ENCODE assay signal across 18 mouse cellular contexts in genomic region chr11:114004651-114005050, GRCm38 (mm10).
"Had no signal": no experiment of that assay in that cellular context is flagged by ENCODE, and none has a peak within 500 bp of the region (broad histone marks: within the 10 kb centered on the region; RNA-seq: fewer than 3 reads in every experiment).

No protein-coding gene starts in this region.

- H3K9ac ChIP-seq: liver, postnatal 0 days; lung, embryonic 15.5 days; midbrain, embryonic 12.5 days; neural tube, embryonic 12.5 days; stomach, embryonic 15.5 days had no signal

- H3K27ac ChIP-seq: lung, embryonic 15.5 days; macrophage; neural tube, embryonic 12.5 days; stomach, embryonic 15.5 days; stomach, postnatal 0 days had no signal

- H3K4me2 ChIP-seq: lung, embryonic 15.5 days; midbrain, embryonic 12.5 days; neural tube, embryonic 12.5 days; stomach, embryonic 15.5 days had no signal

- H3K4me1 ChIP-seq: megakaryocyte, embryonic 14.5 days had no signal

- H3K27me3 ChIP-seq: lung, embryonic 15.5 days; megakaryocyte, embryonic 14.5 days; midbrain, embryonic 12.5 days; neural tube, embryonic 12.5 days; stomach, embryonic 15.5 days had no signal

- H3K36me3 ChIP-seq: lung, embryonic 15.5 days; midbrain, embryonic 12.5 days; neural tube, embryonic 12.5 days; stomach, embryonic 15.5 days had no signal

- ATAC-seq: liver, postnatal 0 days; lung, postnatal 0 days; midbrain, embryonic 16.5 days had no signal

- H3K9me3 ChIP-seq: lung, embryonic 15.5 days; megakaryocyte, embryonic 14.5 days; midbrain, embryonic 12.5 days; neural tube, embryonic 12.5 days; stomach, embryonic 15.5 days had no signal

- DNase-seq: liver, postnatal 0 days; lung, adult 2 months; lung, postnatal 14 days; lung, postnatal 36 days; midbrain, embryonic 14.5 days; right cerebral cortex, postnatal 14 days; thymus, adult 2 months; thymus, postnatal 25 days; thymus, postnatal 4 days had no signal

- H3K4me3 ChIP-seq: lung, embryonic 15.5 days; megakaryocyte, embryonic 14.5 days; midbrain, embryonic 12.5 days; neural tube, embryonic 12.5 days; stomach, embryonic 15.5 days had no signal
